Mouse (Mus musculus): ENCODE measurements around the gene Ncoa5.

Gene Ncoa5

GRCm38 (mm10) chr2:165043729-165044128, 9.1 kb upstream of the Ncoa5 start:
- no peak for DNase-seq

GRCm38 (mm10) chr2:165043090-165043636, 8.5 kb upstream of the Ncoa5 start:
- DNase-seq: no peak

- DNase-seq: no peak
These were observed 7.5 kb upstream of the Ncoa5 start for GRCm38 (mm10) chr2:165042126-165042525.

- DNase-seq: no peak
These were observed 2.7 kb upstream of the Ncoa5 start for GRCm38 (mm10) chr2:165037415-165037814.

GRCm38 (mm10) chr2:165035058-165035431, 378 bp upstream of the Ncoa5 start:
- no peak for DNase-seq

- DNase-seq: no peak
These were observed 1.4 kb downstream of the Ncoa5 start for GRCm38 (mm10) chr2:165033306-165033705.

- DNase-seq: no peak
These were observed 2.1 kb downstream of the Ncoa5 start for GRCm38 (mm10) chr2:165032533-165032932.

- DNase-seq: no peak
These were observed 7.5 kb downstream of the Ncoa5 start for GRCm38 (mm10) chr2:165027163-165027562.

- DNase-seq: no peak
These were observed 14.2 kb downstream of the Ncoa5 start for GRCm38 (mm10) chr2:165020490-165020889.

GRCm38 (mm10) chr2:165014935-165015334, 19.7 kb downstream of the Ncoa5 start:
- DNase-seq: no peak

- DNase-seq: no peak
These were observed 24.3 kb downstream of the Ncoa5 start for GRCm38 (mm10) chr2:165010351-165010750.

GRCm38 (mm10) chr2:165009581-165009980, 25.1 kb downstream of the Ncoa5 start:
- no peak for DNase-seq

GRCm38 (mm10) chr2:165009161-165009560, 25.5 kb downstream of the Ncoa5 start:
- DNase-seq: no peak

GRCm38 (mm10) chr2:165007986-165008385, 26.7 kb downstream of the Ncoa5 start:
- DNase-seq: no peak

- DNase-seq: no peak
These were observed 27.9 kb downstream of the Ncoa5 start for GRCm38 (mm10) chr2:165006813-165007212.

GRCm38 (mm10) chr2:165004237-165004636, 30.4 kb downstream of the Ncoa5 start:
- no peak for DNase-seq

GRCm38 (mm10) chr2:165003108-165003507, 31.6 kb downstream of the Ncoa5 start:
- DNase-seq: no peak

GRCm38 (mm10) chr2:165001958-165002357, 32.7 kb downstream of the Ncoa5 start:
- no peak for DNase-seq

- DNase-seq: no peak
These were observed 36.8 kb downstream of the Ncoa5 start for GRCm38 (mm10) chr2:164997721-164998428.

- no peak for DNase-seq
These were observed 37.6 kb downstream of the Ncoa5 start for GRCm38 (mm10) chr2:164996848-164997720.

- no peak for DNase-seq
These were observed 38.7 kb downstream of the Ncoa5 start for GRCm38 (mm10) chr2:164995976-164996375.

GRCm38 (mm10) chr2:164994659-164995428, 39.8 kb downstream of the Ncoa5 start:
- DNase-seq: no peak

- no peak for DNase-seq
These were observed 40.5 kb downstream of the Ncoa5 start for GRCm38 (mm10) chr2:164994156-164994555.
